Mouse (Mus musculus): ENCODE measurements around the gene Ccnl2. TPM values are rescaled to one million over a fixed set of nuclear protein-coding genes. Genes with fewer than 3 reads are reported as not detected.

Gene Ccnl2
- total and polyA plus RNA-seq, 2 experiments from 2014 or later: 68.3 to 113 TPM

DNA sequence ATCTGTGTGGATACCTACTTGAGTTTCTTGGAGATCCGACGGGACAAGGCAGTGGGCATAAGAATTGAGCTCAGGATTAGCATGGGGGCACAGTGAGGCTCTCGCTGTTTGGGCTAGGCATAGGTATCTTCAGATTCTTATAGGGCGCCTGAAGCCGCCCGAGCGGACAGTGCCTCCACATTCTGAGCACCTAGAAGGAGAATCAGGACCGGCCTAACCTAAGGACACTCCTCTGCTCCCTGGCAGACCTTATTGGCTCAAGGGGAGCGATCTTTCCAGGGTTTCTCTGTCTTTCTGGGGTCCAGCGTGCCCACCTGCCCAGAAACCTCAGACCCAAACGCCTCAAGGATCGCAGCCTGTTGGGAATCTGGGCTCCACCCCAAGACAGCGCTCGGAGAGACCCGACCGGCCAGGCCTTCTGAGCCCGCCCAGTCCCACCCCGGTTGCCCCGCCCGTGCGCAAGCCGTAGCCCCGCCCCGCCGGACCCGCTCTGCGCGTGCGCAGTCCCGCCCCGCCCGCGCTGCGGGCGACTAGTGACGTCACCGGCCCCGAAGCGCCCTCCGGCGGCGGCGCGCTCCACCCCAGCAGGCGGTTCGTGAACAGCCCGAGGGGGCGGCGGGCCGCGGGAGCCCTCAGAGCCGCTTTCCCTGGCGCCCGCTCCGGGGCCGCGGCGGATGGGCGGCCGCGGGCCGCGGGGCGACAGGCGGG is 34.7 kb downstream of the Ccnl2 start, which contains the start of gene Dvl1:
Gene Dvl1, plus strand, starts transcription at position 532 of the 708 bp plus-strand sequence.
- H3K4me1 ChIP-seq (ENCODE audit: insufficient read depth): peaks cover 23% of the 10 kb centered on the region
- H3K9me3 ChIP-seq (ENCODE audit: low read length): no peaks in the 10 kb centered on the region
- H3K36me3 ChIP-seq (ENCODE audit: insufficient read depth): 0 out of 2 replicates have a peak, but pooled peaks cover 4% of the 10 kb centered on the region
- WGBS: 4% methylated on average over 54 of the region's 65 CpGs
- peak within 1 kb of the TSS; percentile 88 for H3K4me2 ChIP-seq (ENCODE audit: low read depth)
- ATAC-seq (peak; percentile 89), DNase-seq (peak; percentile 97)
- peak within 1 kb of the TSS; percentile 92 for H3K9ac ChIP-seq
- H3K27ac ChIP-seq (ENCODE audit: low read depth, low read length): peak within 1 kb of the TSS; percentile 82
- TF ChIP-seq CTCF (IDR thresholded peaks at IDR 0.05; ENCODE audit: low read depth): peak; percentile 61
- no peaks in the 10 kb centered on the region for H3K27me3 ChIP-seq (ENCODE audit: insufficient read depth, low read length)
- H3K4me3 ChIP-seq (ENCODE audit: low read depth, low read length): peak within 1 kb of the TSS; percentile 93

DNA sequence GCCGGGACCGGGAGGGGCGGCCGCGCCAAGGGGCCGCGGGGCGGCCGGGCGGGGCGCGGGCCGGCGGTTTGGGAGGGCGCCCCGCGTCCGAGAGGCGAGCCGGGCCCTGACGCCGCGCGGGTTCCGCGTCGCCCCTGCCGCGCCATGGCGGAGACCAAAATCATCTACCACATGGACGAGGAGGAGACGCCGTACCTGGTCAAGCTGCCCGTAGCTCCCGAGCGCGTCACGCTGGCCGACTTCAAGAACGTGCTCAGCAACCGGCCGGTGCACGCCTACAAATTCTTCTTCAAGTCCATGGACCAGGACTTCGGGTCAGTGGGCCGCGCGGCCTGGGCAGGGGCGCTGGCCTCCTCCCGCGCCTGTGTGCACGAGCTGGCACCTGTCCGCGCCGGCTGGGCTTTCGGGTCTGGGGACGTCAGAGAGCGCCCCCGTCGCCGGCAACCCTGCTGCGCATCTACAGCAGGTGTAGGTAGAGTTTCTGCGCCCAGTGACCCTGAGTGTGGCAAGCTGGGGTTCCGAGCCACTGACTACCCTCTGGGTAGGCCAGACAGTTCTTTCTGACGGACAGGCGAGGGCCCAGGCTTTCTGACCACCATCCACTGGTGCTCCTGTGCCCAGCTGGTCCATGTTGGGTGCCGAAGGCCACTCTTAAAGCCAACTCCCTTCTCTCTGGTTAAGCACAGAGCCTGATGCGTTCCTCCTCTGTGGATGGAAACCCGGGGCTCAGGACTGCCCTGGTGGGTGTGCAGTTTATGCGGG is 35.5 kb downstream of the Ccnl2 start:
- 1% methylated on average over 63 of the region's 69 CpGs for WGBS

DNA sequence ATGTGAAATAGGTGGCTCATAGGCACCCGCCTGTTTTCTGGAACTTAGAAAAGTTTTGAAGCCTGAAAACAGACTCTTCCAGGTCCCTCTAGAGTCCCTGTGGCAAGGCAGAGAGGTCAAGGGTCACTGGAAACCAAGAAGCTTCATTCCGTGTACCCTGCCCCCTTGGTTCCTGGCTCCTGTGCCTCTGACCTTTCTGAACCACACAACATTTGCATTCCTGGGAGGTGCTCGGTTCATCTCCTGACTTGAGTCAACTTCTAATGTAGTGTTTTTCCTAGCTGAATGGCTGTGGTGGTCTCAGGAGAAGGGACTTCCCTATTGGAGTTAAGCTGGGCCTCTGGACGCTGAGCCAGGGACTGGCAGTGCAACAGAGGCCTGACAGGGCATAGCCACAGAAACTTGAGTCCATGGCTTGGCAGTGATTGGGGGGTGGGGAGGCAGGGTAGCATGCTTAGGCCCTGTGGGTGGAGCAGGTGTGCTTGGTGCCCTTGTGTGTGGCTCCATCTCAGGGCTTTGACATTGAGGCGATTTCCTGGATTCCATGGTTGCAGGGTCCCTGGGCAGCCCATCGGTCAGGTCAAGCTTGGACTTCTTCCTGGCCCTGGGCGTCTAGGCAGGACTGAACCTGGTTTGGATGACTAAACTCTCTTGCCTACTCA is 36.3 kb downstream of the Ccnl2 start:
- Histone ChIP-seq H3K4me3 (ENCODE audit: low read depth, low read length) (peak overlapping the region; percentile 93), H3K9ac (peak overlapping the region; percentile 92; the same call in 1 of the 2 replicates), H3K27me3 (ENCODE audit: insufficient read depth, low read length) (no peaks in the 10 kb centered on the region), H3K9me3 (ENCODE audit: low read length) (no peaks in the 10 kb centered on the region), H3K27ac (ENCODE audit: low read depth, low read length) (no peak overlapping the region), H3K4me1 (ENCODE audit: insufficient read depth) (peaks cover 23% of the 10 kb centered on the region), H3K36me3 (ENCODE audit: insufficient read depth) (no peaks in the 10 kb centered on the region), H3K4me2 (ENCODE audit: low read depth) (peak overlapping the region; percentile 88)
- DNase-seq: no peak
- no peak for ATAC-seq
- 61% methylated on average over 7 of the region's 7 CpGs for WGBS
- no peak for TF ChIP-seq CTCF (IDR thresholded peaks at IDR 0.05; ENCODE audit: low read depth)

More for the DNA sequence above, 35.5 kb downstream of the Ccnl2 start:
- H3K9me3 ChIP-seq (ENCODE audit: low read length): no peaks in the 10 kb centered on the region
- H3K9ac ChIP-seq: peak overlapping the region; percentile 92
- H3K27me3 ChIP-seq (ENCODE audit: insufficient read depth, low read length): no peaks in the 10 kb centered on the region
- peak; percentile 19 for ATAC-seq
- H3K36me3 ChIP-seq (ENCODE audit: insufficient read depth): no peaks in the 10 kb centered on the region
- peak overlapping the region; percentile 88 for H3K4me2 ChIP-seq (ENCODE audit: low read depth)
- DNase-seq: peak; percentile 41
- no peak; the same call in 1 of the 2 replicates for TF ChIP-seq CTCF (IDR thresholded peaks at IDR 0.05; ENCODE audit: low read depth)
- H3K4me3 ChIP-seq (ENCODE audit: low read depth, low read length): peak overlapping the region; percentile 93
- peak overlapping the region; percentile 82 for H3K27ac ChIP-seq (ENCODE audit: low read depth, low read length)
- peaks cover 23% of the 10 kb centered on the region for H3K4me1 ChIP-seq (ENCODE audit: insufficient read depth)

DNA sequence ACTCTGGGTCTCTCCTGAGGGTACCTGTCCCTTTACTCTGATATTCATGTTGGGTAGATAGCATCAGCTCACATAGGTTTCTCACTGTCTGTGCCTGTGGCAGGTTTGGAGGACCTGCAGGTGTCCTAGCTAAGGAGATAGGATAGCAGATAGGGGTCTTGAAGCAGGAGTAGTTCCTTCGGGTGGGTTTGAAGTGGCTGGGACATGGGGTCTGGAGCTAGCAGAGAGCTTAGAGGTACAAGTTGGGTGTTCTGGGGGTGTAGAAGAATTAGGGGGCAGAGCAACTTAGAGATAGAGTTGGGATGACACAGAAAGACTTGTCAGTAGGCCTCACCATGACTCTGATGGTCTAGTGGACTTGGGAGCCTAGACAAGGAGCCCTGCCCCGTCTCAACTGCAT is 37.1 kb downstream of the Ccnl2 start:
- DNase-seq: no peak
- ATAC-seq: no peak
- no peak overlapping the region for H3K9ac ChIP-seq
- no peaks in the 10 kb centered on the region for H3K27me3 ChIP-seq (ENCODE audit: insufficient read depth, low read length)
- no peak overlapping the region for H3K27ac ChIP-seq (ENCODE audit: low read depth, low read length)
- 84% methylated on average over 2 of the region's 2 CpGs for WGBS
- H3K4me2 ChIP-seq (ENCODE audit: low read depth): peak overlapping the region; percentile 88; the same call in 1 of the 2 replicates
- TF ChIP-seq CTCF (IDR thresholded peaks at IDR 0.05; ENCODE audit: low read depth): no peak
- peaks cover 23% of the 10 kb centered on the region for H3K4me1 ChIP-seq (ENCODE audit: insufficient read depth)
- 0 out of 2 replicates have a peak, but pooled peaks cover 6% of the 10 kb centered on the region for H3K36me3 ChIP-seq (ENCODE audit: insufficient read depth)
- H3K4me3 ChIP-seq (ENCODE audit: low read depth, low read length): no peak overlapping the region
- no peaks in the 10 kb centered on the region for H3K9me3 ChIP-seq (ENCODE audit: low read length)

DNA sequence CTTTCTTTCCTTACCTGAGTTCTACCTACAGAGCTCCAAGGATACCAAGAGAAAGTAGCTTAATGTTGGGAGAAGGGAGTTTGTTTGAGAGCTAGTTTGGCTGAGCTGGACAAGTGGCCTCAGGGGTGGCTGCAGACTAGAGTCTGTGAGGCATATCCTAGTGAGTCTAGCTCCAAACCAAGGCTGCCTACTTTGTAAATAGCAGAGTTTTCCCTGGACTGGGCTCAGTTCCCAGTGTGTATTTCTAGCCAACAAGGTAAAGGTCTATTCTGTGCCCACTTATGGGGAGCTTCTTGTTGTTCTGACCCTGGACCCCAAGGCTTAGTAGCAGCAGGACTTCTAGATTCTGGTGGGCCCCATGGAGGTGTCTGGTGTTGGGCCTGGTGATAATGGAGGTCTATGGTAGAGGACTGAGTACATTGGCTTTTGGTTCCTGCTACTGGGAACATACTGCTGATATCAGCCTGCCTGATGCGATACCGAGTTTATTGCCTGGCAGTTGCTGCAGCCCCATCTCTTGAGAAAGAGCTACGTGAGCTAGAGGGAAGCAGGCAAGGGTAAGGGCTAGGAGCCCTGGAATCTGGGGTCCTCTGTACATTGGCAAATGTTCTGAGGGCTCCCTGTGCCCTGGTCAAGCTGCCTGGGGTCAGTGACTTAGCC is 37.6 kb downstream of the Ccnl2 start:
- H3K4me1 ChIP-seq (ENCODE audit: insufficient read depth): peaks cover 23% of the 10 kb centered on the region
- H3K9ac ChIP-seq: no peak overlapping the region
- H3K9me3 ChIP-seq (ENCODE audit: low read length): no peaks in the 10 kb centered on the region
- ATAC-seq: no peak
- 90% methylated on average over 3 of the region's 3 CpGs for WGBS
- no peak overlapping the region for H3K27ac ChIP-seq (ENCODE audit: low read depth, low read length)
- H3K27me3 ChIP-seq (ENCODE audit: insufficient read depth, low read length): no peaks in the 10 kb centered on the region
- H3K36me3 ChIP-seq (ENCODE audit: insufficient read depth): peaks cover 11% of the 10 kb centered on the region
- TF ChIP-seq CTCF (IDR thresholded peaks at IDR 0.05; ENCODE audit: low read depth): no peak
- DNase-seq: no peak
- 0 out of 2 replicates have a peak overlapping the region, but pooled peaks have one; percentile 88 for H3K4me2 ChIP-seq (ENCODE audit: low read depth)
- no peak overlapping the region for H3K4me3 ChIP-seq (ENCODE audit: low read depth, low read length)

DNA sequence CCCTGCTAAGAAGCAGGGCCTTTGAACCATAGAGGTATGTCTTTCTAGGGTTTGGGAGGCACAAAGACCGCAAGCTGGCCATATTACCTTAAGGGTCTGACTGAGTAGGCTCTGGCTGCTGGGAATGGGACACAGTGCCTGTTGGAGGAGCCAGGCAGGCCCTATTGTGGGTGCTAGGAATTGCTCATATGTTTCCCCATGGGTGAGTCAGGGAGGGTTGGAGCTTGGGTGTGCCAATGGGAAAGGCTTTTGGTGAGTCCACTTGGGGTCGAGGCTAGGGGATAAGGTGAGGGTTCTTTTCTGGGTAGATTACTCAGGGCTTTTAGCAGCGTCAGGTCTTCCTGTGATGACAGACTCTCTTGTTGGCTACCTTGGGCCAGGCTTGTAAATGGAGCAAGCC is 39.1 kb downstream of the Ccnl2 start:
- TF ChIP-seq CTCF (IDR thresholded peaks at IDR 0.05; ENCODE audit: low read depth): no peak
- 94% methylated on average over 3 of the region's 3 CpGs for WGBS

More for the DNA sequence above, 39.1 kb downstream of the Ccnl2 start:
- H3K4me2 ChIP-seq (ENCODE audit: low read depth): no peak overlapping the region
- H3K9me3 ChIP-seq (ENCODE audit: low read length): no peaks in the 10 kb centered on the region
- peaks cover 25% of the 10 kb centered on the region for H3K36me3 ChIP-seq (ENCODE audit: insufficient read depth)
- H3K4me3 ChIP-seq (ENCODE audit: low read depth, low read length): no peak overlapping the region
- no peak overlapping the region for H3K9ac ChIP-seq
- DNase-seq (no peak), ATAC-seq (no peak)
- peaks cover 23% of the 10 kb centered on the region for H3K4me1 ChIP-seq (ENCODE audit: insufficient read depth)
- H3K27ac ChIP-seq (ENCODE audit: low read depth, low read length): no peak overlapping the region
- H3K27me3 ChIP-seq (ENCODE audit: insufficient read depth, low read length): no peaks in the 10 kb centered on the region

Data from forebrain, postnatal 0 days (tissue).